Mouse (Mus musculus): Measurements from ENCODE around the gene Tpra1.

Tpra1 gene

DNA sequence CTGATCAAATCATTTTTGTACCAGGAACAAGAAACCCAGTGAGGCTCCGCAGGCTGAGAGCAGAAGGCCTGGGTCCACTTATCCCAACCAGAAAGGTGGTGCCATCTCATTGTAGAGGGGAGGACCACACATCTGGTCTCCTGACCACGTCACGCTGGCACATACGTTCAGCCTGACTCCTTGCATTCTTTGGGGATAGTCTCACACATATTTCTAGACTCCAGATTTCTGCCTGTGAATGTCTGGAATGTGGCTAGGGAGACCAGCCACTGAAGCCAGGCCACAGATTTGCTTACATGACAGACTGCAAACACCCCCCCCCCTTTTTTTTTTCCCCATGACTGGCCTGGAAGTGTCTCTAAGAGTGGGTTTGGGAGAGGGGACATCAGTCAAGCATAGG lies 58.9 kb downstream of the Tpra1 start:
- DNase-seq, result no peak
